Mouse (Mus musculus): Measurements from ENCODE around the gene Lama2. TPM values are rescaled to one million over a fixed set of nuclear protein-coding genes. Genes with fewer than 3 reads are reported as not detected.
"Not testable (repeated sequence)": the region's sequence is repeated elsewhere in the genome, so short reads cannot be mapped to it uniquely, and the experiment has no call there.

The Lama2 gene
- total RNA-seq, 2 experiments from 2014 or later, result 14.3 to 14.4 TPM

GRCm38 (mm10) chr10:27047196-27047595 is 572.4 kb downstream of the Lama2 start:
- no peak for DNase-seq (ENCODE audit: low spot score in 2 of 2)

GRCm38 (mm10) chr10:27041812-27042211 is 577.7 kb downstream of the Lama2 start:
- DNase-seq (ENCODE audit: low spot score in 2 of 2), result no peak

- no peak for DNase-seq (ENCODE audit: low spot score in 2 of 2)
Measured at GRCm38 (mm10) chr10:27022707-27023106, 596.9 kb downstream of the Lama2 start.

GRCm38 (mm10) chr10:27012804-27013365 is 606.7 kb downstream of the Lama2 start:
- DNase-seq (ENCODE audit: low spot score in 2 of 2), result no peak

GRCm38 (mm10) chr10:27007364-27007763 is 612.2 kb downstream of the Lama2 start:
- no peak for DNase-seq (ENCODE audit: low spot score in 2 of 2)

- no peak for DNase-seq (ENCODE audit: low spot score in 2 of 2)
Measured at GRCm38 (mm10) chr10:27005716-27006115, 613.8 kb downstream of the Lama2 start.

GRCm38 (mm10) chr10:27001554-27002178 is 617.9 kb downstream of the Lama2 start:
- no peak for DNase-seq (ENCODE audit: low spot score in 2 of 2)

- DNase-seq (ENCODE audit: low spot score in 2 of 2), result no peak
Measured at GRCm38 (mm10) chr10:26996684-26997083, 622.9 kb downstream of the Lama2 start.

GRCm38 (mm10) chr10:26995987-26996386 is 623.6 kb downstream of the Lama2 start:
- no peak for DNase-seq (ENCODE audit: low spot score in 2 of 2)

- DNase-seq (ENCODE audit: low spot score in 2 of 2), result peak; percentile 57 to 75
Measured at GRCm38 (mm10) chr10:26995182-26995975, 624.2 kb downstream of the Lama2 start.

- no peak for DNase-seq (ENCODE audit: low spot score in 2 of 2)
Measured at GRCm38 (mm10) chr10:26993971-26994761, 625.4 kb downstream of the Lama2 start.

GRCm38 (mm10) chr10:26985451-26985850 is 634.1 kb downstream of the Lama2 start:
- no peak for DNase-seq (ENCODE audit: low spot score in 2 of 2)

GRCm38 (mm10) chr10:26984082-26984481 is 635.5 kb downstream of the Lama2 start:
- DNase-seq (ENCODE audit: low spot score in 2 of 2), result not testable (repeated sequence)

- no peak for DNase-seq (ENCODE audit: low spot score in 2 of 2)
Measured at GRCm38 (mm10) chr10:26983583-26983982, 636.0 kb downstream of the Lama2 start.

GRCm38 (mm10) chr10:26982621-26983020 is 636.9 kb downstream of the Lama2 start:
- DNase-seq (ENCODE audit: low spot score in 2 of 2), result no peak

GRCm38 (mm10) chr10:26975372-26975771 is 644.2 kb downstream of the Lama2 start:
- DNase-seq (ENCODE audit: low spot score in 2 of 2), result no peak

GRCm38 (mm10) chr10:26974224-26974623 is 645.3 kb downstream of the Lama2 start:
- DNase-seq (ENCODE audit: low spot score in 2 of 2), result no peak

GRCm38 (mm10) chr10:26973575-26973974 is 646.0 kb downstream of the Lama2 start:
- no peak for DNase-seq (ENCODE audit: low spot score in 2 of 2)

GRCm38 (mm10) chr10:26958513-26958912 is 661.0 kb downstream of the Lama2 start:
- no peak for DNase-seq (ENCODE audit: low spot score in 2 of 2)

- no peak for DNase-seq (ENCODE audit: low spot score in 2 of 2)
Measured at GRCm38 (mm10) chr10:26950448-26950847, 669.1 kb downstream of the Lama2 start.

GRCm38 (mm10) chr10:26949667-26950066 is 669.9 kb downstream of the Lama2 start:
- DNase-seq (ENCODE audit: low spot score in 2 of 2), result no peak
